11 mouse cellular contexts compared by ENCODE assay signal in the genomic region with DNA sequence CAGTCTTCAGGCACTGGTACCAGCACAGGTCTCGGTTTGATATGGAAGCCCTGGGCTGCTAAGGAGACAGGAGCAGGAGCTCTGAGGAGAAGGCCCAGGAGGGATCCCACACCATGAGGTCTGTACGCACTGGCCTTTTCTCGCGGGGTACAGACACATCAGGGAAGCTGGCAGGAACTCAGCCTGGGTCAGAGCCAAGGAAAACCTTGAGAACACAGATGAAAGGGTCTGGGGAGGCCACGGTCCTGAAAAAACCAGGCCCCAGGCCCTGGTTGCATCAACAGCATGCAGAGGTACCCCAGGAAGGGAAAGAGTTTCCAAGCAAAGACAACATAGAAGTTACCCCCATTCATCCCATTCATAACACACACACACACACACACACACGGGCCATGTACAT.
DNase-seq lines count a peak whose midpoint lies in the region; ATAC-seq lines count a peak whose summit lies in the region.
"Had no signal": no experiment of that assay in that cellular context is flagged by ENCODE, and none has a peak within 500 bp of the region (broad histone marks: within the 10 kb centered on the region; RNA-seq: fewer than 3 reads in every experiment).

No protein-coding gene starts in this region.

- no peaks in the 10 kb centered on the region for H3K27me3 ChIP-seq in midbrain, embryonic 10.5 days (ENCODE audit: low read depth, poor library complexity, severe bottlenecking)
- H3K27me3 ChIP-seq in midbrain, embryonic 14.5 days (ENCODE audit: control insufficient read depth, insufficient read depth, low read length) = no peaks in the 10 kb centered on the region
- no peaks in the 10 kb centered on the region for H3K27me3 ChIP-seq in forebrain, embryonic 14.5 days (replicated peaks; ENCODE audit: control insufficient read depth, insufficient read depth, low read length)
- H3K27me3 ChIP-seq in limb, embryonic 12.5 days = peaks cover 4% of the 10 kb centered on the region; the same call in 1 of the 2 replicates
- H3K27me3 ChIP-seq: liver, embryonic 15.5 days had no signal

- peaks cover 51% of the 10 kb centered on the region for H3K4me1 ChIP-seq in midbrain, embryonic 10.5 days
- peaks cover 23% of the 10 kb centered on the region for H3K4me1 ChIP-seq in midbrain, embryonic 14.5 days (ENCODE audit: control insufficient read depth, insufficient read depth, low read length)
- H3K4me1 ChIP-seq in forebrain, embryonic 14.5 days (ENCODE audit: control insufficient read depth, insufficient read depth, low read length) = peaks cover 13% of the 10 kb centered on the region
- H3K4me1 ChIP-seq in limb, embryonic 12.5 days (replicated peaks) = peaks cover 22% of the 10 kb centered on the region
- H3K4me1 ChIP-seq: liver, embryonic 15.5 days had no signal

- no peak for ATAC-seq in midbrain, embryonic 14.5 days (ENCODE audit: low FRiP score, low TSS enrichment)
- 0 out of 2 replicates have a peak, but pooled peaks have one; percentile 21 for ATAC-seq in forebrain, embryonic 14.5 days
- no peak for ATAC-seq in limb, embryonic 12.5 days (ENCODE audit: insufficient number of reproducible peaks, insufficient read depth, low FRiP score, low TSS enrichment, low read depth)
- ATAC-seq in granulocyte monocyte progenitor cell, adult 5-6 weeks (replicated peaks; ENCODE audit: poor library complexity, severe bottlenecking) = no peak

- H3K4me2 ChIP-seq in midbrain, embryonic 14.5 days (ENCODE audit: low read length) = no peak overlapping the region
- no peak overlapping the region for H3K4me2 ChIP-seq in forebrain, embryonic 14.5 days (ENCODE audit: low read length)
- no peak overlapping the region for H3K4me2 ChIP-seq in limb, embryonic 12.5 days
- H3K4me2 ChIP-seq: liver, embryonic 15.5 days had no signal

- H3K4me3 ChIP-seq in midbrain, embryonic 10.5 days = no peak overlapping the region
- no peak overlapping the region for H3K4me3 ChIP-seq in midbrain, embryonic 14.5 days (replicated peaks; ENCODE audit: low read depth, low read length)
- H3K4me3 ChIP-seq in forebrain, embryonic 14.5 days (ENCODE audit: low read depth, low read length) = no peak overlapping the region
- H3K4me3 ChIP-seq in limb, embryonic 12.5 days (replicated peaks) = no peak overlapping the region
- H3K4me3 ChIP-seq: liver, embryonic 15.5 days had no signal

- peak; percentile 93 for DNase-seq in heart, adult 11 months
- DNase-seq in heart, adult 9 months (ENCODE audit: low spot score in 2 of 2) = no peak
- no peak for DNase-seq in midbrain, embryonic 10.5 days (ENCODE audit: low spot score)
- no peak for DNase-seq in midbrain, embryonic 14.5 days
- peak; percentile 24 for DNase-seq in forebrain, embryonic 14.5 days (ENCODE audit: low spot score)
- no peak for DNase-seq in ovary, postnatal 10 days (ENCODE audit: low spot score)
- DNase-seq: cerebellum, adult 11 months; retina, postnatal 1 day had no signal

- H3K36me3 ChIP-seq in midbrain, embryonic 10.5 days = no peaks in the 10 kb centered on the region
- no peaks in the 10 kb centered on the region for H3K36me3 ChIP-seq in midbrain, embryonic 14.5 days (ENCODE audit: control insufficient read depth, insufficient read depth, low read length)
- no peaks in the 10 kb centered on the region for H3K36me3 ChIP-seq in forebrain, embryonic 14.5 days (ENCODE audit: control insufficient read depth, insufficient read depth, low read length)
- H3K36me3 ChIP-seq in limb, embryonic 12.5 days = no peaks in the 10 kb centered on the region
- H3K36me3 ChIP-seq: liver, embryonic 15.5 days had no signal

- 86% methylated on average over 6 of the region's 6 CpGs for WGBS in midbrain, embryonic 10.5 days
- WGBS in midbrain, embryonic 14.5 days = 73% methylated on average over 6 of the region's 6 CpGs
- 41% methylated on average over 6 of the region's 6 CpGs for WGBS in forebrain, embryonic 14.5 days
- WGBS in limb, embryonic 12.5 days = 72% methylated on average over 6 of the region's 6 CpGs

- H3K27ac ChIP-seq in midbrain, embryonic 10.5 days (replicated peaks) = peak overlapping the region; percentile 82
- no peak overlapping the region for H3K27ac ChIP-seq in midbrain, embryonic 14.5 days (replicated peaks; ENCODE audit: low read depth, low read length)
- H3K27ac ChIP-seq in forebrain, embryonic 14.5 days (ENCODE audit: low read depth, low read length) = no peak overlapping the region
- H3K27ac ChIP-seq in limb, embryonic 12.5 days = peak overlapping the region; percentile 57; the same call in 1 of the 2 replicates
- H3K27ac ChIP-seq: liver, embryonic 15.5 days had no signal

- no peaks in the 10 kb centered on the region for H3K9me3 ChIP-seq in midbrain, embryonic 10.5 days (replicated peaks)
- no peaks in the 10 kb centered on the region for H3K9me3 ChIP-seq in midbrain, embryonic 14.5 days (ENCODE audit: control insufficient read depth, low read length)
- no peaks in the 10 kb centered on the region for H3K9me3 ChIP-seq in forebrain, embryonic 14.5 days (replicated peaks; ENCODE audit: control insufficient read depth, low read length)
- no peaks in the 10 kb centered on the region for H3K9me3 ChIP-seq in limb, embryonic 12.5 days
- H3K9me3 ChIP-seq: liver, embryonic 15.5 days had no signal

- H3K9ac ChIP-seq in midbrain, embryonic 14.5 days (replicated peaks; ENCODE audit: low read length) = no peak overlapping the region
- H3K9ac ChIP-seq in forebrain, embryonic 14.5 days (ENCODE audit: low read length) = no peak overlapping the region
- H3K9ac ChIP-seq in limb, embryonic 12.5 days (replicated peaks) = no peak overlapping the region
- H3K9ac ChIP-seq: liver, embryonic 15.5 days had no signal

Comparison
In these comparisons a context has a peak if more than half of its experiments do, and no peak if none do; other contexts are left out.
1. DNase-seq: peak in heart, adult 11 months (single experiment) and forebrain, embryonic 14.5 days (single experiment); none in heart, adult 9 months (0 of 2), midbrain, embryonic 10.5 days (single experiment), midbrain, embryonic 14.5 days (single experiment) and ovary, postnatal 10 days (single experiment).
2. H3K27ac ChIP-seq: peak in midbrain, embryonic 10.5 days (single experiment) and limb, embryonic 12.5 days (single experiment); none in midbrain, embryonic 14.5 days (single experiment) and forebrain, embryonic 14.5 days (single experiment).